Mouse (Mus musculus) heart, postnatal 0 days (tissue): Measurements from ENCODE around the gene Prrg2.

Experiments used
- CTCF ChIP-seq: IDR thresholded peaks from 2 replicates; pipeline ENCODE4 v1.5.1; 2016; ENCODE audit warnings: antibody characterized with exemption, control low read depth, low read depth
- EP300 ChIP-seq: IDR thresholded peaks from 2 replicates; pipeline ENCODE4 v1.6.1; 2016; ENCODE audit warnings: antibody characterized with exemption, low read depth

- TF ChIP-seq CTCF (no peak), EP300 (no peak)
Measured at GRCm38 (mm10) chr7:45077322-45077721, 14.8 kb upstream of the Prrg2 start.
